In genomic region chr3:133414747-133415146, GRCm38 (mm10) we compare ENCODE assay signal across 25 mouse cellular contexts.
"Had no signal": no experiment of that assay in that cellular context is flagged by ENCODE, and none has a peak within 500 bp of the region (broad histone marks: within the 10 kb centered on the region; RNA-seq: fewer than 3 reads in every experiment).

No protein-coding gene starts in this region.

- H3K4me2 ChIP-seq: embryonic facial prominence, embryonic 12.5 days; embryonic facial prominence, embryonic 13.5 days; embryonic facial prominence, embryonic 15.5 days; forebrain, embryonic 12.5 days; forebrain, embryonic 13.5 days; forebrain, embryonic 15.5 days; heart, embryonic 11.5 days had no signal

- H3K9ac ChIP-seq: embryonic facial prominence, embryonic 12.5 days; embryonic facial prominence, embryonic 13.5 days; embryonic facial prominence, embryonic 15.5 days; forebrain, embryonic 12.5 days; forebrain, embryonic 13.5 days; forebrain, embryonic 15.5 days; forebrain, postnatal 0 days had no signal

- H3K36me3 ChIP-seq: embryonic facial prominence, embryonic 10.5 days; embryonic facial prominence, embryonic 12.5 days; embryonic facial prominence, embryonic 13.5 days; embryonic facial prominence, embryonic 15.5 days; forebrain, embryonic 10.5 days; forebrain, embryonic 12.5 days; forebrain, embryonic 15.5 days; heart, embryonic 10.5 days had no signal

- H3K27ac ChIP-seq: embryonic facial prominence, embryonic 10.5 days; embryonic facial prominence, embryonic 12.5 days; embryonic facial prominence, embryonic 13.5 days; embryonic facial prominence, embryonic 15.5 days; forebrain, embryonic 10.5 days; forebrain, embryonic 12.5 days; forebrain, embryonic 13.5 days; forebrain, embryonic 15.5 days; gastrocnemius, adult 2 months; heart, adult 2 months; heart, embryonic 10.5 days had no signal

- H3K4me3 ChIP-seq: embryonic facial prominence, embryonic 10.5 days; embryonic facial prominence, embryonic 12.5 days; embryonic facial prominence, embryonic 13.5 days; embryonic facial prominence, embryonic 15.5 days; erythroblast, embryonic 14.5 days; forebrain, embryonic 10.5 days; forebrain, embryonic 12.5 days; forebrain, embryonic 13.5 days; forebrain, embryonic 15.5 days; gastrocnemius, adult 2 months; heart, adult 2 months; heart, embryonic 10.5 days had no signal

- H3K4me1 ChIP-seq: embryonic facial prominence, embryonic 10.5 days; embryonic facial prominence, embryonic 12.5 days; embryonic facial prominence, embryonic 13.5 days; embryonic facial prominence, embryonic 15.5 days; forebrain, embryonic 10.5 days; forebrain, embryonic 12.5 days; forebrain, embryonic 13.5 days; forebrain, embryonic 15.5 days; heart, embryonic 10.5 days had no signal

- H3K27me3 ChIP-seq: embryonic facial prominence, embryonic 12.5 days; embryonic facial prominence, embryonic 13.5 days; embryonic facial prominence, embryonic 15.5 days; forebrain, embryonic 12.5 days; forebrain, embryonic 13.5 days; forebrain, embryonic 15.5 days had no signal

- H3K9me3 ChIP-seq: embryonic facial prominence, embryonic 10.5 days; embryonic facial prominence, embryonic 12.5 days; embryonic facial prominence, embryonic 13.5 days; embryonic facial prominence, embryonic 15.5 days; forebrain, embryonic 10.5 days; forebrain, embryonic 12.5 days; forebrain, embryonic 13.5 days; forebrain, embryonic 15.5 days; heart, embryonic 10.5 days had no signal

- DNase-seq: cerebellum, adult 9-11 months; cerebellum, postnatal 10 days; cerebellum, postnatal 14 days; cerebellum, postnatal 25 days; cerebellum, postnatal 36 days; embryo, embryonic 11 days; forebrain, postnatal 0 days; gastrocnemius, adult 2 months; gastrocnemius, postnatal 10 days; gastrocnemius, postnatal 14 days; gastrocnemius, postnatal 25 days; gastrocnemius, postnatal 36 days; heart, adult 18-20 months; heart, adult 2 months had no signal
